Mouse (Mus musculus): ENCODE data around the gene Sox5. TPM values are rescaled to one million over a fixed set of nuclear protein-coding genes. Genes with fewer than 3 reads are reported as not detected.

Gene Sox5
- polyA plus RNA-seq, 1 experiment from 2014 or later, result 27.0 TPM

GRCm38 (mm10) chr6:144740343-144740742 is 41.4 kb downstream of the Sox5 start:
- no peak overlapping the region for H3K4me2 ChIP-seq (replicated peaks)
- no peaks in the 10 kb centered on the region for H3K36me3 ChIP-seq (replicated peaks; ENCODE audit: control insufficient read depth, insufficient read depth)
- ATAC-seq (ENCODE audit: low FRiP score), result no peak
- no peaks in the 10 kb centered on the region for H3K9me3 ChIP-seq (ENCODE audit: control insufficient read depth, low read length)
- no peak overlapping the region for H3K9ac ChIP-seq
- no peak for DNase-seq (ENCODE audit: low spot score)
- no peak overlapping the region for H3K27ac ChIP-seq
- no peak overlapping the region for H3K4me3 ChIP-seq (replicated peaks; ENCODE audit: low read length)
- H3K4me1 ChIP-seq (replicated peaks; ENCODE audit: control insufficient read depth, insufficient read depth, low read length), result no peaks in the 10 kb centered on the region
- WGBS, result 98% methylated on average over 3 of the region's 3 CpGs
- H3K27me3 ChIP-seq (ENCODE audit: control insufficient read depth, insufficient read depth, low read length), result no peaks in the 10 kb centered on the region

- Histone ChIP-seq H3K4me2 (replicated peaks) (no peak overlapping the region), H3K36me3 (replicated peaks; ENCODE audit: control insufficient read depth, insufficient read depth) (no peaks in the 10 kb centered on the region), H3K4me3 (replicated peaks; ENCODE audit: low read length) (no peak overlapping the region), H3K4me1 (replicated peaks; ENCODE audit: control insufficient read depth, insufficient read depth, low read length) (no peaks in the 10 kb centered on the region), H3K27me3 (ENCODE audit: control insufficient read depth, insufficient read depth, low read length) (no peaks in the 10 kb centered on the region), H3K9ac (no peak overlapping the region), H3K9me3 (ENCODE audit: control insufficient read depth, low read length) (no peaks in the 10 kb centered on the region), H3K27ac (no peak overlapping the region)
- DNase-seq (ENCODE audit: low spot score) (no peak), ATAC-seq (ENCODE audit: low FRiP score) (no peak)
- WGBS, result 94% methylated on average over 2 of the region's 2 CpGs
Observed at GRCm38 (mm10) chr6:144739753-144740152, 42.0 kb downstream of the Sox5 start.

- H3K36me3 ChIP-seq (replicated peaks; ENCODE audit: control insufficient read depth, insufficient read depth), result no peaks in the 10 kb centered on the region
- no peaks in the 10 kb centered on the region for H3K4me1 ChIP-seq (replicated peaks; ENCODE audit: control insufficient read depth, insufficient read depth, low read length)
- H3K27ac ChIP-seq, result no peak overlapping the region
- no peaks in the 10 kb centered on the region for H3K27me3 ChIP-seq (ENCODE audit: control insufficient read depth, insufficient read depth, low read length)
- DNase-seq (ENCODE audit: low spot score) (no peak), ATAC-seq (ENCODE audit: low FRiP score) (no peak)
- 93% methylated on average over 5 of the region's 5 CpGs for WGBS
- no peaks in the 10 kb centered on the region for H3K9me3 ChIP-seq (ENCODE audit: control insufficient read depth, low read length)
- H3K4me3 ChIP-seq (replicated peaks; ENCODE audit: low read length), result no peak overlapping the region
- no peak overlapping the region for H3K9ac ChIP-seq
- H3K4me2 ChIP-seq (replicated peaks), result no peak overlapping the region
Observed at GRCm38 (mm10) chr6:144737786-144738185, 44.0 kb downstream of the Sox5 start.

- Histone ChIP-seq H3K27me3 (ENCODE audit: control insufficient read depth, insufficient read depth, low read length) (no peaks in the 10 kb centered on the region), H3K9ac (no peak overlapping the region), H3K9me3 (ENCODE audit: control insufficient read depth, low read length) (no peaks in the 10 kb centered on the region), H3K27ac (no peak overlapping the region), H3K4me3 (replicated peaks; ENCODE audit: low read length) (no peak overlapping the region), H3K4me1 (replicated peaks; ENCODE audit: control insufficient read depth, insufficient read depth, low read length) (no peaks in the 10 kb centered on the region), H3K36me3 (replicated peaks; ENCODE audit: control insufficient read depth, insufficient read depth) (no peaks in the 10 kb centered on the region), H3K4me2 (replicated peaks) (no peak overlapping the region)
- DNase-seq (ENCODE audit: low spot score), result no peak
- ATAC-seq (ENCODE audit: low FRiP score), result no peak
- WGBS, result 91% methylated on average over 10 of the region's 10 CpGs
Observed at GRCm38 (mm10) chr6:144731251-144731970, 50.4 kb downstream of the Sox5 start.

GRCm38 (mm10) chr6:144723530-144724144 is 58.1 kb downstream of the Sox5 start:
- no peak for ATAC-seq (ENCODE audit: low FRiP score)
- Histone ChIP-seq H3K27me3 (ENCODE audit: control insufficient read depth, insufficient read depth, low read length) (no peaks in the 10 kb centered on the region), H3K9ac (no peak overlapping the region), H3K4me2 (replicated peaks) (no peak overlapping the region), H3K4me3 (replicated peaks; ENCODE audit: low read length) (no peak overlapping the region), H3K27ac (no peak overlapping the region), H3K36me3 (replicated peaks; ENCODE audit: control insufficient read depth, insufficient read depth) (no peaks in the 10 kb centered on the region), H3K4me1 (replicated peaks; ENCODE audit: control insufficient read depth, insufficient read depth, low read length) (no peaks in the 10 kb centered on the region), H3K9me3 (ENCODE audit: control insufficient read depth, low read length) (no peaks in the 10 kb centered on the region)
- DNase-seq (ENCODE audit: low spot score), result no peak
- WGBS, result 87% methylated on average over 12 of the region's 12 CpGs

- H3K4me1 ChIP-seq (replicated peaks; ENCODE audit: control insufficient read depth, insufficient read depth, low read length), result no peaks in the 10 kb centered on the region
- DNase-seq (ENCODE audit: low spot score), result no peak
- H3K9ac ChIP-seq, result no peak overlapping the region
- no peak overlapping the region for H3K4me3 ChIP-seq (replicated peaks; ENCODE audit: low read length)
- no peaks in the 10 kb centered on the region for H3K9me3 ChIP-seq (ENCODE audit: control insufficient read depth, low read length)
- H3K27me3 ChIP-seq (ENCODE audit: control insufficient read depth, insufficient read depth, low read length), result no peaks in the 10 kb centered on the region
- no peak for ATAC-seq (ENCODE audit: low FRiP score)
- WGBS, result 92% methylated on average over 5 of the region's 5 CpGs
- H3K27ac ChIP-seq, result no peak overlapping the region
- H3K4me2 ChIP-seq (replicated peaks), result no peak overlapping the region
- no peaks in the 10 kb centered on the region for H3K36me3 ChIP-seq (replicated peaks; ENCODE audit: control insufficient read depth, insufficient read depth)
Observed at GRCm38 (mm10) chr6:144723024-144723423, 58.8 kb downstream of the Sox5 start.

- ATAC-seq (ENCODE audit: low FRiP score) (no peak), DNase-seq (ENCODE audit: low spot score) (no peak)
- Histone ChIP-seq H3K4me1 (replicated peaks; ENCODE audit: control insufficient read depth, insufficient read depth, low read length) (no peaks in the 10 kb centered on the region), H3K36me3 (replicated peaks; ENCODE audit: control insufficient read depth, insufficient read depth) (no peaks in the 10 kb centered on the region), H3K4me2 (replicated peaks) (no peak overlapping the region), H3K9me3 (ENCODE audit: control insufficient read depth, low read length) (no peaks in the 10 kb centered on the region), H3K27me3 (ENCODE audit: control insufficient read depth, insufficient read depth, low read length) (no peaks in the 10 kb centered on the region), H3K27ac (no peak overlapping the region), H3K4me3 (replicated peaks; ENCODE audit: low read length) (no peak overlapping the region), H3K9ac (no peak overlapping the region)
- 96% methylated on average over 13 of the region's 13 CpGs for WGBS
Observed at GRCm38 (mm10) chr6:144720846-144721245, 60.9 kb downstream of the Sox5 start.

- H3K4me3 ChIP-seq (replicated peaks; ENCODE audit: low read length), result no peak overlapping the region
- DNase-seq (ENCODE audit: low spot score), result no peak
- H3K9ac ChIP-seq, result no peak overlapping the region
- peaks cover 7% of the 10 kb centered on the region; the same call in 1 of the 2 replicates for H3K4me1 ChIP-seq (replicated peaks; ENCODE audit: control insufficient read depth, insufficient read depth, low read length)
- ATAC-seq (ENCODE audit: low FRiP score), result no peak
- H3K27ac ChIP-seq, result no peak overlapping the region
- H3K27me3 ChIP-seq (ENCODE audit: control insufficient read depth, insufficient read depth, low read length), result no peaks in the 10 kb centered on the region
- no peak overlapping the region for H3K4me2 ChIP-seq (replicated peaks)
- no peaks in the 10 kb centered on the region for H3K9me3 ChIP-seq (ENCODE audit: control insufficient read depth, low read length)
- WGBS, result 83% methylated on average over 1 of the region's 1 CpGs
- no peaks in the 10 kb centered on the region for H3K36me3 ChIP-seq (replicated peaks; ENCODE audit: control insufficient read depth, insufficient read depth)
Observed at GRCm38 (mm10) chr6:144716376-144716775, 65.4 kb downstream of the Sox5 start.

GRCm38 (mm10) chr6:144711841-144712240 is 69.9 kb downstream of the Sox5 start:
- no peaks in the 10 kb centered on the region for H3K27me3 ChIP-seq (ENCODE audit: control insufficient read depth, insufficient read depth, low read length)
- peak; percentile 36 for DNase-seq (ENCODE audit: low spot score)
- ATAC-seq (ENCODE audit: low FRiP score), result 0 out of 2 replicates have a peak, but pooled peaks have one; percentile 17
- H3K36me3 ChIP-seq (replicated peaks; ENCODE audit: control insufficient read depth, insufficient read depth), result no peaks in the 10 kb centered on the region
- peak overlapping the region; percentile 40; the same call in 1 of the 2 replicates for H3K9ac ChIP-seq
- peak overlapping the region; percentile 12; the same call in 1 of the 2 replicates for H3K27ac ChIP-seq
- WGBS, result 43% methylated on average over 9 of the region's 9 CpGs
- no peak overlapping the region for H3K4me3 ChIP-seq (replicated peaks; ENCODE audit: low read length)
- peaks cover 7% of the 10 kb centered on the region; the same call in 1 of the 2 replicates for H3K4me1 ChIP-seq (replicated peaks; ENCODE audit: control insufficient read depth, insufficient read depth, low read length)
- no peaks in the 10 kb centered on the region for H3K9me3 ChIP-seq (ENCODE audit: control insufficient read depth, low read length)
- peak overlapping the region; percentile 7; the same call in 1 of the 2 replicates for H3K4me2 ChIP-seq (replicated peaks)
